Mouse (Mus musculus) C2C12 (cell line): Measurements from ENCODE around the gene Gramd1b.

Source experiments
- CEBPB ChIP-seq: IDR thresholded peaks from one replicate; pipeline ENCODE4 v1.6.1; 2011; ENCODE audit warnings: low read depth, mild to moderate bottlenecking, control low read depth, moderate library complexity
- CTCF ChIP-seq: IDR thresholded peaks from one replicate; pipeline ENCODE4 v1.5.1; 2011; ENCODE audit not compliant: control insufficient read depth, insufficient read depth, insufficient read length
- MYOG ChIP-seq: IDR thresholded peaks from one replicate; pipeline ENCODE4 v1.6.1; 2011; ENCODE audit not compliant: control insufficient read depth, insufficient read length; ENCODE audit errors: extremely low read depth
- USF1 ChIP-seq: IDR thresholded peaks from one replicate; pipeline ENCODE4 v1.6.1; 2011; ENCODE audit warnings: low read depth, mild to moderate bottlenecking, control low read depth, moderate library complexity

DNA sequence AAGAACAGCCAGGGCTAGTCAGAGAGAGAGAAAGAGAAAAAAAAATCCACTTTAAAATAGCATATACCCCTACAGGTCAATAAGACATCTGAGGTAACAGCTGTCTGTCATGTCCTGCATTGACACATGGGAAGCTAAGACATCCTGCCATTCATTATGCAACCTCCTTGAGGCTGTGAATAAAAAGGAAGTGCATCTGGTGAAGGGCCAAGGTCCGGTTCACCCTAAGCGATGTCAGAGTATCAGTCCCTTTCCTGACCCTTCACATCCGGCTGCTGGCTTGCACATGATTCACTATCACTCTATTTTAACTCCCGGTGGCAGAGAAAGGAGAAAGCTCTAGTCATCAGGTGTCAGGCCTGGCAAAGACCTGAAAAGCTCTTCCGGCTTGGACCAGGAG is 73.7 kb downstream of the Gramd1b start:
- TF ChIP-seq CTCF (no peak), MYOG (no peak), CEBPB (no peak), USF1 (no peak)
